Mouse (Mus musculus): ENCODE data around the gene Lrrk2.

Gene Lrrk2

DNA sequence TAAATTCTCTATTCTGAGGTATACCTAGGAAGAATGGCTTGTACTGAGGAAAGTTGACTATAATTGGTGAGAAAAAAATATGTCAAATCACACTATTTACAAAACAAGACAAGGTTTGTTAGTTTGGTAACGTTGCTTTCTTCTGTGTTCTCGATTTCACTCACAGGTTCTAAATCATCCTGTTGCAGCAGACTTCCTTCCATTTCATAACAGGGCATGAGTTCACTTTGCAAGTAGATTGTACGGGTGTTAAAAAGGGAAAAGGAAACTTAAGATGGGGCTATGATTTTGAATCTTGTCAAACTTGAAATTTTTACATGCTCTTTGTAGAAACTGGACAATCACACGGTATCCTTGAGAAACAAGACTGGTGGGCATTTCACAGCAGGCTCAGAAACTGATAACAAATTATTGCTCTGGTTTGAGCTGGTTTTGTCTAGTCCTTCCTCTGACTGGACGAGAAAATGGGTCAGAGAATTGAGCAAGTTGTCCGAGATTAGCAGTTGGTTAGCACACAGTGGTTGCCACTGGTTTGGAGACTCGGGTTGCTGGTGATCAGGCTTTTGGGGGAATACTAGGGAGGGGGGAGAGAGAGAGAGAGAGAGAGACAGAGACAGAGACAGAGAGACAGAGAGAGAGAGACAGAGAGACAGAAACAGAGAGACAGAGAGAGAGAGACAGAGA lies 13.0 kb downstream of the Lrrk2 start:
- DNase-seq (ENCODE audit: extremely low read depth, low read depth): no peak

DNA sequence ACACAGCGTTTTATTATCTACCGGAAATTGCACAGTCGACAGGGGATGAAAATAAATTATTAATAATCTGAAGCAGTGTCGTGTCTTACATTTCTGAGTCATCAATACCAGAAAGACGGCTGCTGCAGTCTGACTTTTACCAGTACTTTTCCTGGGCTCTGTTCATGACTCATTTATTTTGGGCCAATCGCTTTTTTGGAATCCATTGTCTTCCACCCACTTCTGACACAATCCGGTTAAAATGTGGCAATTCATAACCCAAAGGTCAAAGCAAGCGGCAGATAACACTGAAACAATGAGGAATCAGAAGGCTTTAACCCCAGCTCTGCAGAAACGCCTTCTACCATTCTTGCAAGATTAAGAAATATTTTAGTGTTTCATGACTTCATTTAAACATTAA lies 17.7 kb downstream of the Lrrk2 start:
- DNase-seq (ENCODE audit: extremely low read depth, low read depth): no peak

GRCm38 (mm10) chr15:91693051-91693450 lies 20.1 kb downstream of the Lrrk2 start:
- no peak for DNase-seq (ENCODE audit: extremely low read depth, low read depth)

DNA sequence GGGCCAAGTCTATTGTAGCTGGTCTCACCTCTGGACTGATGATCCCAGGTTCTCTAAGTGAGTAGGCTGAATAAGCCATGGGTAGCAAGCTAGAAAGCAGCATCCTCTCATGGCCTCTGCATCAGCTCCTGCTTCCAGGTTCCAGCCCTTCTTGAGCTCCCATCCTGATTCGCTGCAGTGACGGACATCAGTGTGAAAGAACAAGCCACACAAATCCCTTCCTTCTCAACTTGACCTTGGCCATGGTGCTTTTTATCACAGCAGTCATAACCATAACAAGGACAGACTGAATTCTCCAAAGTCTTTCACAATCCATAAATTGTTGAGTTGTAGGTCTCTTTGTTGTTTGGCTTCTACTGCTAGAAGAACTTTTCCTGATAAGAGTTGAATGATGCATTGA lies 20.9 kb downstream of the Lrrk2 start:
- DNase-seq (ENCODE audit: extremely low read depth, low read depth): no peak

- no peak for DNase-seq (ENCODE audit: extremely low read depth, low read depth)
These were observed 27.9 kb downstream of the Lrrk2 start for GRCm38 (mm10) chr15:91700841-91701240.

DNA sequence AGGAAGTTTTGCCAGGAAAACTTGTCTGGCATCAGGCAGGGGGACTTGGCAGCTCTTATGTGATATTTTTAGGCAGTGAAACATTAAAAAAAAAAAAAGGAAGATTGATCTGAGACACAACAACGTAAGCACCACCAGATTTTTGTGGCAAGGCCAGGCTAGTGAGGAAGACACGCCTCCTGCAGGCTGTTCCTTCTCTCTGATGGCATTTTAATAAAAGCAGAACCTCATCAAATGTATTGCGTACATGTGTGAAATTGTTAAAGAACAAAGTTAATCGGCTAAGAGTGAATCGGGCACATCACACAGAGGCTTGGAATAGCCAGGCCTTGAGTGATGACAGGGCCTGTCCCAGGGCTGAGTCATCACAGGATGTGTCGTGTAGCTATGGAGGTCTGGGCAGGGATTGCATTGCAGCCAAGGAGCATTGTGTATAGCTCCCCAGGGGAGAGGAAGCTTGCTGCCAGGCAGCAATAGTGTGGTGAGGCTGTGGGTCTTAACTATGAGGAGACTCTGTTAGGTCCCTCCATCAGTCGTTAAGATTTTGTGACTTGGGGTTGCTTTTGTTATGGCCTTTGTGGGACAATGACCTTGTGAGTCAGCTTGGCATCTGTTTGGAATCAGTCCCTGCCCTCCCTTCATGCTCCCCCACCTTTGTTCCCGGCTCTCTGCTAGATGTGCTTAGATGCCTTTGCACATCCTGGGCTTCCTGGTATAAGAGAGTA lies 30.2 kb downstream of the Lrrk2 start:
- no peak for DNase-seq (ENCODE audit: extremely low read depth, low read depth)

GRCm38 (mm10) chr15:91704091-91704490 lies 31.1 kb downstream of the Lrrk2 start:
- DNase-seq (ENCODE audit: extremely low read depth, low read depth): no peak

DNA sequence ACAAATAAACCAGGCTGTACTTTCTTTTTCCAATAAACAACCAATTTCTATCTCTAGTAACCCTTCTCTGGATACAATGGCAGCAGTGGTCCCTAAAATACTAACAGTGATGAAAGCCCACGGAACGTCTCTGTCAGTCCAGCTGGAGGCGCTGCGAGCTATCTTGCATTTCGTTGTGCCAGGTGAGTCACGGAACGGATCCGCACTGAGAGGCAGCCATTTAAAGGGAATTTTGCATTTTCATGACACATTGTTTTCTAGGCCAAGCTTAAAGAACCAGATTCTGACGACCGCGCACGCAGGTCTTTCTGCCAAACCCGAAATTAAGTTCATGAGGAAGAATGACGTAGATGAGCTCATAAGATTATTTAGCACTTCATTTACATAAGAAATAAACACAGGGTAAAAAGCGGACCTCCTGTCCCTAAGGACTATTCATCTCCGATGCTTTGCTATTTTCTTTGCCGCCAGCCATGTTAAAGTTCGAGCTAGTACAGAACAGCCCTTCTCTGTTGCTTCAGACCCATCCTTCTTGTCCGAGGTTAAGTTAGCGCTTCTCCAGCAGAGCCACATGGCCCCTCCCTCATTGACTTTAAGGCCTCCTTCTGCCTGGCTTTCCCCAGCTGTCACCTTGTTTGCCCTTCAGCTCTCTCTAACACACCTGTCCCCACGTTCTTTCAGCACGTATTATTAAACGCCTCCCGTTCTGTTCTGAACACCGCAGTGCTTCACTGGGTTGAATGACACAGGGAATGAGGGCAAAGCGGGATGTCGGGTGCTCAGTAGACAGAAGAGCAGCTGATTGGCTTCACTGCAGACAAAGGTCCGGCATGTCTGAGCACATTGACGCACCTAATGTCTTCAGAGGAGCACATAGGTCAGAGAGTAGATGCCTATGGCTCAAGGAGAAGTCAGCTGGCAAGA lies 36.5 kb downstream of the Lrrk2 start:
- DNase-seq (ENCODE audit: extremely low read depth, low read depth): no peak

GRCm38 (mm10) chr15:91735216-91735922 lies 62.4 kb downstream of the Lrrk2 start:
- no peak for DNase-seq (ENCODE audit: extremely low read depth, low read depth)

GRCm38 (mm10) chr15:91736791-91737533 lies 64.0 kb downstream of the Lrrk2 start:
- DNase-seq (ENCODE audit: extremely low read depth, low read depth): no peak

GRCm38 (mm10) chr15:91738808-91739207 lies 65.8 kb downstream of the Lrrk2 start:
- DNase-seq (ENCODE audit: extremely low read depth, low read depth): no peak

DNA sequence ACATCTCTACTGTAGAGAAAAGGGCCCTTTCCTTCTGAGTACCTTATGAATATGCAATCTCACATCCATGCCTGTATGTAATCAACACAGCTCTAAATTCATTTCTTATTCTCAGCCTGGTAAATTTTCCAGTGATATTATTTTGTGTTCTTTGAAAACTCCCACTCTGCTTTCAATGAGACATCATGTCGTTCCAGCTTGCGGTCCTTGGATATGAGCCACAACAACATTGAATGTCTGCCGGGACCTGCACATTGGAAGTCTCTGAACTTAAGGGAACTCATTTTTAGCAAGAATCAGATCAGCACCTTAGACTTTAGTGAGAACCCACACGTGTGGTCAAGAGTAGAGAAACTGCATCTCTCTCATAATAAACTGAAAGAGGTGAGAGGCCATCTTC lies 72.5 kb downstream of the Lrrk2 start:
- no peak for DNase-seq (ENCODE audit: extremely low read depth, low read depth)

DNA sequence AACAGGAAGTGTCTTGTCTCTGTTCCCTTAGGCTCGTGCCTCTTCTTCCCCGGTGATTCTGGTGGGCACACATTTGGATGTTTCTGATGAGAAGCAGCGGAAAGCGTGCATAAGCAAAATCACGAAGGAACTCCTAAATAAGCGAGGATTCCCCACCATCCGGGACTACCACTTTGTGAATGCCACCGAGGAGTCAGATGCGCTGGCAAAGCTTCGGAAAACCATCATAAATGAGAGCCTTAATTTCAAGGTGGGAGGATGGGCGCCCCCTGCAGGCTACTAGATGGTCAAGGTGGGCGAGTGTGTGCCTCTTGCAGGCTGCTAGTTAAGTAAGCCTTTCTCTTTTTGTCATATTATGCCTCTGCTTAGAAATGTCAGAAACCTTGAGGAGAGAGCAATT lies 79.1 kb downstream of the Lrrk2 start:
- no peak for DNase-seq (ENCODE audit: extremely low read depth, low read depth)

DNA sequence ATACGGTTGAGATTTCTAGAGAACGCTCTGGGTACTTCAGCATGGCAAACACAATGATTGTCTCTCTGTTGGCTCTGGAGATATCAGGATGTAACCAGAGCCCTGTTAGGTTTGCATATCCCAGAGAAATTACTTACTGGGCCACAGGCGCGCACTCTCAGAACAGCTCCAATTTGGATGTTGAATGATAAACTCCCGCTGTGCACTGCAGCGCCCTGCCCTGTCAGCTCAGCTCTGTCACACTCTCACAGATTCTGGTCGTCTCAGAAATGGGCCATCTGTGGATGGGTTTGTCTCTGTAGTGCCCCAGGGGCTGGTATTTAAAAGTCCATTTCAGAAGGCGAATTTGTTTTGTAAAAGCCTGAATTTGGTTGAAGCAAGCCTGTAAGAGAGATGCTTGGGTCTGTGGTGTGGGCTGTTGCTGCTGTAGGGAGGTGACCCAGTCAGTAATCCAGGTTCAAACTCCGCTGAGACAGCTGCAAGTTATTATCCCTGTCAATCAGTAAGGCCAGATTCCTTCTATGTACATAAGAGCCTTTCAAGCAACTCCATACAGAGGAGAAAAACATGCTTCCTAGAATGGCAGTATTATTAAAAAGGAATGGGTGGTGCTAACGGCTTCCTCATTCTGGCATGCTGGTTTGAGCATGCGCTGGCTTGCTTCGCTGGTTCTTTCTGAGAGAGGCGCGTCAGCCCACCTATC lies 80.6 kb downstream of the Lrrk2 start:
- no peak for DNase-seq (ENCODE audit: extremely low read depth, low read depth)

GRCm38 (mm10) chr15:91754546-91754945 lies 81.6 kb downstream of the Lrrk2 start:
- DNase-seq (ENCODE audit: extremely low read depth, low read depth): no peak

- DNase-seq (ENCODE audit: extremely low read depth, low read depth): no peak
These were observed 82.8 kb downstream of the Lrrk2 start for GRCm38 (mm10) chr15:91755756-91756155.

DNA sequence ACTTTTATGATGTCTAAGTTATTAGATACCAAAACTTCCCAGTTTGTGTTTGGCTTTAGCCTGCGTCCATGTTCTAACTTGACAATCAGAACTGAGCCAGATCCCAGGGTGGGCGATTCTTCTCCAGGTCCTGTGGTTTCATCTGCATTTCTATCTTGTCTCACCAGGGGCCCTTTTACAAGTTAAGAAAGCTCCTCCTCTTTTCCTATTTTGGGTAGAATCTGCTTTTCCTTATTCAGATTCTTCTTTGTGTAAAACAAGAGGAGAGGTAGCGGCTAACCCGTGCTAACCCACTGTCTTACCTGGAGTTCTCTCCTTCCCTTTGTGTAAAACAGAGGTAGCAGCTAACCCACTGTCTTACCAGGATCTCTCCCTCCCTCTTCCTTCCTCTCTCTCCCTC lies 99.1 kb downstream of the Lrrk2 start:
- DNase-seq (ENCODE audit: extremely low read depth, low read depth): no peak

GRCm38 (mm10) chr15:91779166-91779565 lies 106.2 kb downstream of the Lrrk2 start:
- DNase-seq (ENCODE audit: extremely low read depth, low read depth): no peak

DNA sequence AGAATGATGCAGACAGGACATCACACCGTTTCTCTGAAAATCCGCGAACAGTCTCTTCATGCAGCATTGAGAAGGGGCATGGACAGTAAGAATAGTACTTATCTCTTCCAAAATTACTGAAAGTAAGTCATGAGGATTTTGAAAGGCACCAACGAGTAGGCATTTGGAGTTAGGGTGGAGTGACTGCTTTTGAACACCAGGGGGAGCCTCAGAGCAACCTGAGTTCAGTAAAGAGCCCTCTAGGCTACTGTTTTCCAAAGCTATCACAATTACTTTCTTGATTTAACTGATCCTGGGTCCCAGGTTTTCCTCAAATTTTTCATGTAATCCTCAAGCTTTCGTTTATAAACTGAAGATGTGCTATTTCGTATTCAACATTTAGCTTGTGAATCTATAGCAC lies 108.2 kb downstream of the Lrrk2 start:
- DNase-seq (ENCODE audit: extremely low read depth, low read depth): no peak

DNA sequence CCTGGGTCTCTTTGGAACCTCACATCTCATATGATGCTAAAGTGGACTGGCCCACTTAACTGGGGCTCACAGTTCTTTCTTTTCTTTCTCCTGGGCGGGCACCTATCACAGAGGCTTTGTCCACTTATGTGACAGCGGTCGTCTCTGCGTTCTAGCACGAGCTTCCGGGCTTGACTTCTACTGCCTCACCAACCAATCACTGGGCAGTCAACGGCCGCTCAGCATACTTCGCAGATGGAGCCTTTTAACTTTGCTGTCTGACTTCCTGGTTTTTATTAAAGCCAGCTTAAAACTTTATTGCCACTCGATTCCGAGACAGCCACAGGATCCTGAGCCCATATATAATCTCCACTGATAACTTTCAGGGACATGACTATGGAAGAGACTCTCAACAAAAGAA lies 115.4 kb downstream of the Lrrk2 start:
- no peak for DNase-seq (ENCODE audit: extremely low read depth, low read depth)
